Mouse (Mus musculus) brain, adult 2 months (tissue): ENCODE measurements around the gene Ttc16.

ENCODE experiments used
- DNase-seq: peaks from one replicate; pipeline ENCODE4 v3.0.0; 2011; ENCODE audit warnings: low read depth, low spot score

Ttc16 gene

DNA sequence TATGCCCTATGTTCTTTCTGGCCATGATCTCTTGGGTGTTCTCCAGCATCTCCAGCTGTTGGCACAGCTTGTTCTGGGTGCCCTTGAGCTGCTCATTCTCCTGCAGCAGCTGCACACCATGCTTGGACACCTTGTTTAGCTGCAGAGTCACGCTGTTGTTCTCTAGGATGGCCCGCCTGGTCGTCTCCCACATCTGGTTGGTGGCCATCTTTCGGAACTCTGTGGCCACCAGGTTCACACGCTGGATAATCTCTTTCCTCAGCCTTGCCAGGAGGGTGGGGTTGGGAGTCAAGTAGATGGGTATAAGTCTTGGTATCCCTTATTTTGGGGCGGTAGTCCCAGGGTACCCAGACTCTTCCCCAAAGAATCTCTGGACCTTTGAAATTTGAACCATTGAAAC is 4.3 kb upstream of the Ttc16 start:
- no peak for DNase-seq

DNA sequence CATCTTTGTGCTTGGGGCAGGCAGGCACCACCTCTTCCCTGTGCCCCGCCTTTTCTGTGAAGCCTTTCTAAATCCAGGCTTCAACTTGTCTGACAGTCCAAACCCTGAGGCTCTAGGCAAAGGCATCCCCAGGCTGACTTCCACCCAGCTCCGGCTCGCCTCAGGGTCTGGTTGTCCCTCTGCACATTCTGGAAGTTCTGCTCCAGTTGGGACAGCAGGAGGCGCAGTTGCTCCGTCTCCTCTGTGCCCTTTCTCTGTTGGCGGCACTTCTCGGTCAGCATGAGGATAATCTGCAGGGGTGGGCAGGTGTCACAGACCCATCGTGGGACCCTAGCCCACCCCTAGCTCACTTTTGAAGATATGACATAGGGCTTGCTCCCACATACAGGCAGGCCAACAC is 3.7 kb upstream of the Ttc16 start:
- DNase-seq: peak; percentile 85

DNA sequence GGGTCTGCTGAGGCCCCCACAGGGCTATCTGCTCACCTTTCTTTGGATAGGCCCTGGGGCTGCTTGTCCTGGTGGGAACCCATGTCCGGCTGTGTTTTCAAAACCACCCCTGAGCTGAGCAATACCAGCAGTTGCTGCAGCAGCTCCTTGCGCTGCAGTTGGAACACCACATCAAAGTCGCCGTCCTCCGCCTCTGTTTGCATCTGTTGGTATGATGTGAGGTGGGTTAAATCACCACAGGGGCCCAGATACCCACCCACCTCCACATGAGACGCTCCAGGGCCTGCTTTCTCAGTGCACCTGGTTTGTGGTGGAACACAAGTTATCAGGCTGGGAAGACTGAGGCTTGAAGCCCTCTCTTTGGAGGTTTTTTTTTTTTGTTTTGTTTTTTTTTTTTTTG is 2.6 kb upstream of the Ttc16 start:
- DNase-seq: no peak

DNA sequence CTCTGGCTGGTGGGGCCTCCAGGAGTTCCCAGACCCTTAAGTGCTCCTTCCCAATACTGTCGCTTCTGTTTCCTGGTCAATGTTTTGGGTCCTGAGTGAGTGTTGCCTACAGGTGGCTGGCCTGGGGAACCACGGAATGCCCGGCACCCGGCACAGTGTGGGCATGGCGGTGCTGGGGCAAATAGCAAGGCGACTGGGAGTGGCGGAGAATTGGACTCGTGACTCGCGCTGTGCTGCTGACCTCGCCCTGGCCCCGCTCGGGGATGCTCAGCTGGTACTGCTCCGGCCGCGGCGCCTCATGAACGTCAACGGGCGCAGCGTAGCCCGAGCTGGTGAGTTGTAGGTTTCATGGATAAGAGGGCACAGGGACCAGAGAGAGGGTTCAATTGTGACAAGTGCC is 759 bp upstream of the Ttc16 start:
- DNase-seq: no peak

DNA sequence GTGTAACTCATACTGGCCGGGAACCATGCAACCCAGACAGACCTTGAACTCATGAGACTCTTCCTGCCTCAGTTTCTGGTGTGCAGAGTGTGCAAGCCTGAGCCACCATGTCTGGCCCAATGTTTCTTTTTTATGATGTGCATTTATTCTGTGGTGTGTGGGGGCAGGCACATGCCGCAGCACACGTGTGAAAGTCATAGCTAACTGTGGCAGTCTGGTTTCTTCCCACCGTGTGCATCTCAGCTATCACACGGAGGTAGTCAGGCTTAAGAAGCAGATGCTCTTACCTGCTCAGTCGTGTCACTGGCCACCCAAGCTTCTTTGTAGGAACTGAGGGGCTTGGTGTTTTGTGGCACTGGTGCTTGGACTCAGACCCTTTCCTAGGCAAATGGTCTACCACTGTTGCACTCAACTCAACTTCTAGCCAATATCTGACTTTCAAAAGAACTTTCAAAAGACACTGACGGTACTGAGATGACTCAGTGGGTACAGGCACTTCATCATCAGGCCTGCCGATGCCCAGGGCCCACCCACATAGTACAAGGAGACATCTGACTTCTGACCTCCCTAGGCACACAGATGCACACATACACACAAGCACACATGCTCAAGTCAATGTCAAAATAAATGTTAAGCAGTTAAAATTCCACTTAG is 2.7 kb downstream of the Ttc16 start:
- no peak for DNase-seq

DNA sequence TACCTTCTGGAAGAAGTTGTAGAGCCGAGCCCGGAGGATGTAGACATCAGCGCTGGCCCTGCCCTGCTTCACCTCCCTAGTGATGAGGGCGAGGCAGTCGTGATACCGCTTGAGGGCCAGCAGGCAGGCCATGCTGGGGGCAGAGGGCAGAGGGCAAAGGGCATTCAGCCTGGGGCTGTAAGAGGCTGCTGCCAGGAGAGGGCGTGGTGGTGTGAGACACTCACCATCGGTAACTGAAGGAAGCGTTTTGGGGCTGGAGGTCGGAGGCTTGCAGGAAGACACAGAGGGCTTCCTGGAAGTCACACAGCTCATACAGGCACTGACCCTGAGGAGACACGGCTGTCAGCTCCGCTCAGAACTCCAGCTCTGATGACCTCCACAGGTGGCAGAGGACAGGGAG is 3.5 kb downstream of the Ttc16 start:
- DNase-seq: no peak

- DNase-seq: no peak
These were observed 5.9 kb downstream of the Ttc16 start for GRCm38 (mm10) chr2:32769327-32770085.

DNA sequence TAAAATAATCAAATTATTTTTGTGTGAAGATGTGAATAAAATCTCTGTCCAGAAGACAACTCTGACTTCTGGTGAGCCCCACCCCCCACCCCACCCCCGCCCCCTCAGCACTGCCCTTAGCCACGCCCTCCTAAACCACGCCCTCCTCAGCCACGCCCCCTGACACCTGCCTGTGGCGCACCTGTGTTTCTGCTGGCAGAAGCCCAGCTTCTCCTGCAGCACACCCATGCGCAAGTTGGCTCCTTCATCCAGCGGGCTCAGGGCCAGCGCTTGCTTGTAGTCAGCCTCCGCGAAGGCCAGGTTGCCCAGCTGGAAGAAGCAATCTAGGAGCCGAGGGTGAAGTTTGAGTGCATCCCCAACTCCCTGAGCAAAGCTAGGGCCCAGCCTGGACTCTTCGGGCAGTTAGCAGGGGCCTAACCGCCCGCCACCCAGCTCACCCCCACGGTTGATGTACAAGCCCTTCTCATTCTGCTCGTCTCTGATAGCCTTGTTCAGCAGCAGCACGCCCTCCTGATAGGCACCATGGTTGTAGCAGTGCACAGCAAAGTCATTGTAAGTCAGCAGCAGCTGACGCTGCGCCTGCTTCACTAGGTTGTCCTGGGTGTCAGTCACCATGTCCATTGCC is 6.7 kb downstream of the Ttc16 start:
- DNase-seq: peak; percentile 56

GRCm38 (mm10) chr2:32767241-32767640 is 8.2 kb downstream of the Ttc16 start:
- no peak for DNase-seq

GRCm38 (mm10) chr2:32763353-32763752 is 12.1 kb downstream of the Ttc16 start:
- no peak for DNase-seq

DNA sequence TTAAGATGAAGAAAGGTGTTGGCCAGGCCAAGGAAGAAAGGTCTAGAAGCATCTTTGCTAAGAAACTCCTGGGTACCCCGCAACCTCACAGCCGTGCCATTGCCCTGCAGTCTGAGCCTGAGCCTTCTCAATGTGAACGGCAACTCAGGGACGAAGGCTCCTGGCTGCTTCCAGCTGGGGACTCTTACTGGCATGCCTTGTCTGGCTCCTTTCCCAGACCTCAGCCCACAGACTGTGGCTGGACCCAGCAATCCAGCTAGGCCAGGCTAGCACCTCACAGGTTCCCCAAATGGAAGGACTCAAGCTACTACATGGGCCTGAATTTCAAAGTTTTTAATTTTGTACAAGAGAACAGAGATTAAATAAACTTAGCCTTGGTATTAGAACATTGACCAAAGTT is 13.6 kb downstream of the Ttc16 start:
- peak; percentile 46 for DNase-seq

DNA sequence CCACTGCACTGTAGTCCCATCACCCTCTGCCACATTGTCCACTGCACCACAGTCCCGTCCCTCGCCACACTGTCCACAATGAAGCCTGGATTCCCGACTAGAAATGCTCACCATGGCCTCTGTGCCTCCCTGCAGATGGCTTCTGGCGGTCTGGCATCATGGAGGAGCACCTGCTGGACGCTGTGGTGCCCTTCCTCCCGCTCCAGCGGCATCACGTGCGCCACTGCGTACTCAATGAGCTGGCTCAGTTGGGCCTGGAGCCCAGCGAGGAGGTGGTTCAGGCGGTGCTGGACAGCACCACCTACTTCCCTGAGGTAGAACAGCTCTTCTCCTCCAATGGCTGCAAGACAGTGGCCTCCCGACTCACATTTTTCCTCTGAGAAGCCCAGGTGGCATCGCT is 14.1 kb downstream of the Ttc16 start:
- peak; percentile 55 for DNase-seq

- peak; percentile 37 for DNase-seq
These were observed 16.4 kb downstream of the Ttc16 start for GRCm38 (mm10) chr2:32759001-32759400.

- DNase-seq: no peak
These were observed 16.9 kb downstream of the Ttc16 start for GRCm38 (mm10) chr2:32758503-32758902.

- peak; percentile 99 for DNase-seq
These were observed 18.2 kb downstream of the Ttc16 start, which contains the start of gene Tor2a for GRCm38 (mm10) chr2:32757056-32757845. Tor2a (plus strand) TSS chr2:32757234.

DNA sequence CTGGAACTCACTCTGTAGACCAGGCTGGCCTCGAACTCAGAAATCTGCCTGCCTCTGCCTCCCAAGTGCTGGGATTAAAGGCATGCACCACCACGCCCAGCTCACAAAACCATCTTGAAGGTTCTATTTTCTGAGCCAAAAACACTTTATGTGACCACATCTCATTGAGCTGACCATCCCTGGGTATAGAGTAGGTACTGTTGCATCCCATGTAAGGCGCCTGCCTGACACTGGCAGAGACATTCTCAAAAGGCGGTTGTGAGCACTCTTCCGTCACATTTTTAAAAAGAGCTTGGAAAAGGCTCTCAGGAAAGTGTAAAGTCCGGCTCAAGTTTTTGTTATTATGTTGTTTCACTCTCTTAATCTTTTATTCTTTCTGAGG is 18.8 kb downstream of the Ttc16 start:
- no peak for DNase-seq

DNA sequence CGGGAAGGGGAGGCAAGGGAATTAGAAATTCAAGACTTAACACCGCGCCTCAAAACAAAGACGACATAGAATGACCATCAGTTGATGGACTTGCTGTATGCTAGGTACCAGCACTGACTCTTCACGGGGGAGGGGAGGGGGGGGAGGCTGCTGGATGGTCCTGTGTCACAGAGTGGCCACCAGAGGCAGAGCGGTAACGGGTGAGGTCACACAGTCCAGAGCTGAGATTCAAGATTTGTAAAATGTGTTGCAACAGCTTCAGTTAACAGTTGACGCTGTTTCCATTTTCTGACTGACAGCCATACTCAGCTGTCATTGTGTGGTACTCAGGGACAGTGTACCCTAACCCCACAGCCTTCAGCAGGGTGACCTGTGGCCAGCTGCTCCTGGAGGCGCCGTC is 23.3 kb downstream of the Ttc16 start:
- DNase-seq: no peak

- no peak for DNase-seq
These were observed 23.8 kb downstream of the Ttc16 start for GRCm38 (mm10) chr2:32751665-32752033.

GRCm38 (mm10) chr2:32750887-32751664 is 24.4 kb downstream of the Ttc16 start:
- DNase-seq: no peak

GRCm38 (mm10) chr2:32750199-32750598 is 25.2 kb downstream of the Ttc16 start:
- DNase-seq: no peak

DNA sequence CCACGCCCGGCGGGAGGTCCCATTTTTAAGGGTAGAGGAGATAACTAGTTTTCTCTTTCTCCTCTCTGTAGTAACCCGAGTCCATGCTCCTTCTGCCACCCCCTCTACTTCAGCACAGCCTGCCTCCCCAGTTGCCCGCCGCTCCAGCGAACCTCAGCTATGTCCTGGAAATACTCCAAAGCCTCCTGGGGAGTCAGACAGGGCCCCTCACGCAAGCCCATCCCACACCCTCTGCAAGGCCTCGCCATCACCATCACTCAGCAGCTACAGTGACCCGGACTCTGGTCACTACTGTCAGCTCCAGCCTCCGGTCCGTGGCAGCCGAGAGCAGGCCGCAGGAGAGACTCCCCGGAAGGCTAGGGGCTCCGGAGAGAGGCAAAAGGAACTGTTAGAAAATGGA is 26.4 kb downstream of the Ttc16 start:
- no peak for DNase-seq
